Mouse (Mus musculus) megakaryocyte-erythroid progenitor cell, adult 5-6 weeks (primary cell): ENCODE measurements at regions not wholly inside any gene's neighbourhood (a gene's known extent, or its start where the extent isn't known, plus 50 kb on each side); places are given as distances from the start of the nearest gene placed in this dataset.
"Not testable (repeated sequence)": the region's sequence is repeated elsewhere in the genome, so short reads cannot be mapped to it uniquely, and the experiment has no call there.

Experiments
- ATAC-seq: replicated peaks from 2 replicates; pipeline ENCODE4 v1.8.0; 2016; ENCODE audit warnings: mild to moderate bottlenecking, inconsistent platforms; ENCODE audit not compliant: severe bottlenecking, poor library complexity, low FRiP score, low TSS enrichment

- peak; percentile 70; the same call in 1 of the 2 replicates for ATAC-seq
Measured at GRCm38 (mm10) chr6:95058017-95058416, 59.0 kb upstream of the Kbtbd8 start.

GRCm38 (mm10) chr6:95056222-95056621 is 60.8 kb upstream of the Kbtbd8 start:
- no peak for ATAC-seq

GRCm38 (mm10) chr6:95053717-95054382 is 63.2 kb upstream of the Kbtbd8 start:
- ATAC-seq, result no peak

- not testable (repeated sequence) for ATAC-seq
Measured at GRCm38 (mm10) chr6:95041351-95041750, 75.7 kb upstream of the Kbtbd8 start.

- no peak for ATAC-seq
Measured at GRCm38 (mm10) chr6:95024239-95024638, 92.8 kb upstream of the Kbtbd8 start.

GRCm38 (mm10) chr6:95021724-95022123 is 95.3 kb upstream of the Kbtbd8 start:
- no peak for ATAC-seq

- ATAC-seq, result no peak
Measured at GRCm38 (mm10) chr6:95017911-95018310, 99.1 kb upstream of the Kbtbd8 start.

- no peak for ATAC-seq
Measured at GRCm38 (mm10) chr6:95017484-95017883, 99.6 kb upstream of the Kbtbd8 start.

- ATAC-seq, result no peak
Measured at GRCm38 (mm10) chr6:95013096-95013495, 103.9 kb upstream of the Kbtbd8 start.

- ATAC-seq, result no peak
Measured at GRCm38 (mm10) chr6:95006485-95006884, 110.6 kb upstream of the Kbtbd8 start.

- no peak for ATAC-seq
Measured at GRCm38 (mm10) chr6:95003716-95004115, 113.3 kb upstream of the Kbtbd8 start.

GRCm38 (mm10) chr6:94999562-94999961 is 117.5 kb upstream of the Kbtbd8 start:
- no peak; the same call in 1 of the 2 replicates for ATAC-seq

- ATAC-seq, result no peak
Measured at GRCm38 (mm10) chr6:94999002-94999401, 118.0 kb upstream of the Kbtbd8 start.

- no peak for ATAC-seq
Measured at GRCm38 (mm10) chr6:94998371-94998770, 118.7 kb upstream of the Kbtbd8 start.

GRCm38 (mm10) chr6:94994376-94994775 is 122.7 kb upstream of the Kbtbd8 start:
- ATAC-seq, result no peak

- ATAC-seq, result no peak
Measured at GRCm38 (mm10) chr6:94987427-94987826, 129.6 kb upstream of the Kbtbd8 start.

- peak; percentile 84 for ATAC-seq
Measured at GRCm38 (mm10) chr6:94986346-94986745, 130.7 kb upstream of the Kbtbd8 start.

- no peak for ATAC-seq
Measured at GRCm38 (mm10) chr6:94984411-94984895, 132.6 kb upstream of the Kbtbd8 start.

GRCm38 (mm10) chr6:94968683-94969082 is 148.4 kb upstream of the Kbtbd8 start:
- no peak for ATAC-seq

- peak; percentile 60 for ATAC-seq
Measured at GRCm38 (mm10) chr6:94966962-94967361, 150.1 kb upstream of the Kbtbd8 start.

- ATAC-seq, result peak; percentile 69
Measured at GRCm38 (mm10) chr6:94963204-94963603, 153.8 kb upstream of the Kbtbd8 start.
